Mouse (Mus musculus) adrenal gland, postnatal 0 days (tissue): ENCODE results near the gene Tra2a. TPM values are rescaled to one million over a fixed set of nuclear protein-coding genes. Genes with fewer than 3 reads are reported as not detected.

Experiments
- polyA plus RNA-seq: library from polyadenylated mRNA; unstranded; fragments of >200 nt; fragmentation: Nextera tagmentation; extraction: Ambion mirVana; gene quantifications from 2 replicates; pipeline ENCODE4 v1.2.1, GENCODE M21; 2015

Gene Tra2a
- polyA plus RNA-seq = 40.5 and 54.3 TPM in 2 replicates

GRCm38 (mm10) chr6:49263847-49264243, at the start of gene Tra2a:
Gene Tra2a (minus strand): TSS chr6:49264033.

GRCm38 (mm10) chr6:49214928-49215747, 48.7 kb downstream of the Tra2a start, which contains the start of gene Igf2bp3:
Gene Igf2bp3 (minus strand): TSS chr6:49214957.

Other genes starting within 250 kb of the Tra2a start
- gene Gpnmb, start 227.5 kb downstream of the Tra2a start, polyA plus RNA-seq = 0.54 and 1.1 TPM in 2 replicates
- 218 and 332 TPM in 2 replicates for gene Malsu1, start 190.2 kb downstream of the Tra2a start, polyA plus RNA-seq
- gene Igf2bp3, start 49.1 kb downstream of the Tra2a start, polyA plus RNA-seq = 20.9 and 21.8 TPM in 2 replicates
- gene Ccdc126, start 55.2 kb upstream of the Tra2a start, polyA plus RNA-seq = 12.2 and 17.4 TPM in 2 replicates
- 7.2 and 8.1 TPM in 2 replicates for gene Fam221a, start 103.7 kb upstream of the Tra2a start, polyA plus RNA-seq
- 0.04 and 0.17 TPM in 2 replicates for gene Stk31, start 131.6 kb upstream of the Tra2a start, polyA plus RNA-seq